ENCODE assay signal across 12 mouse cellular contexts in genomic region chr3:100501899-100502298, GRCm38 (mm10).
"Had no signal": no experiment of that assay in that cellular context is flagged by ENCODE, and none has a peak within 500 bp of the region (broad histone marks: within the 10 kb centered on the region; RNA-seq: fewer than 3 reads in every experiment).

No protein-coding gene starts in this region.

- H3K4me3 ChIP-seq: intestine, embryonic 15.5 days; layer of hippocampus, adult 2 months; limb, embryonic 13.5 days; midbrain, embryonic 10.5 days had no signal

- H3K4me1 ChIP-seq: intestine, embryonic 15.5 days; limb, embryonic 13.5 days; midbrain, embryonic 10.5 days had no signal

- H3K27me3 ChIP-seq: intestine, embryonic 15.5 days; limb, embryonic 13.5 days had no signal

- ATAC-seq: hindbrain, postnatal 0 days; intestine, embryonic 15.5 days; midbrain, embryonic 16.5 days had no signal

- H3K4me2 ChIP-seq: intestine, embryonic 15.5 days; limb, embryonic 13.5 days had no signal

- H3K9me3 ChIP-seq: intestine, embryonic 15.5 days had no signal

- H3K36me3 ChIP-seq: intestine, embryonic 15.5 days; limb, embryonic 13.5 days; midbrain, embryonic 10.5 days had no signal

- H3K27ac ChIP-seq: hindbrain, postnatal 0 days; intestine, embryonic 15.5 days; layer of hippocampus, adult 2 months; limb, embryonic 13.5 days; midbrain, embryonic 10.5 days had no signal

- DNase-seq: kidney, adult 18-20 months; kidney, postnatal 10 days; kidney, postnatal 4 days; left cerebral cortex, postnatal 4 days; lung, adult 18-20 months; spleen, adult 18-20 months had no signal

- H3K9ac ChIP-seq: intestine, embryonic 15.5 days; limb, embryonic 13.5 days had no signal
